Mouse (Mus musculus): ENCODE measurements around the gene Uba6. TPM values are rescaled to one million over a fixed set of nuclear protein-coding genes. Genes with fewer than 3 reads are reported as not detected.

The Uba6 gene
- polyA plus RNA-seq, 1 experiment from 2014 or later, result 22.9 TPM

GRCm38 (mm10) chr5:86094754-86095153 lies 77.8 kb downstream of the Uba6 start:
- WGBS, result 86% methylated on average over 9 of the region's 9 CpGs
- Histone ChIP-seq H3K4me3 (ENCODE audit: low read depth, low read length) (no peak overlapping the region), H3K4me2 (replicated peaks; ENCODE audit: low read depth, low read length) (no peak overlapping the region), H3K27me3 (ENCODE audit: control insufficient read depth, insufficient read depth, low read length) (no peaks in the 10 kb centered on the region), H3K9me3 (ENCODE audit: control insufficient read depth, low read length) (no peaks in the 10 kb centered on the region), H3K27ac (ENCODE audit: low read depth, low read length) (no peak overlapping the region), H3K36me3 (ENCODE audit: control insufficient read depth, insufficient read depth, low read length) (no peaks in the 10 kb centered on the region), H3K4me1 (replicated peaks; ENCODE audit: control insufficient read depth, insufficient read depth, low read length) (no peaks in the 10 kb centered on the region), H3K9ac (ENCODE audit: low read depth, low read length) (no peak overlapping the region)
- DNase-seq (ENCODE audit: low spot score) (no peak), ATAC-seq (ENCODE audit: low FRiP score) (no peak)

GRCm38 (mm10) chr5:86086751-86087150 lies 85.9 kb downstream of the Uba6 start:
- Histone ChIP-seq H3K27ac (ENCODE audit: low read depth, low read length) (no peak overlapping the region), H3K36me3 (ENCODE audit: control insufficient read depth, insufficient read depth, low read length) (no peaks in the 10 kb centered on the region), H3K4me2 (replicated peaks; ENCODE audit: low read depth, low read length) (no peak overlapping the region), H3K9ac (ENCODE audit: low read depth, low read length) (no peak overlapping the region), H3K9me3 (ENCODE audit: control insufficient read depth, low read length) (no peaks in the 10 kb centered on the region), H3K27me3 (ENCODE audit: control insufficient read depth, insufficient read depth, low read length) (no peaks in the 10 kb centered on the region), H3K4me1 (replicated peaks; ENCODE audit: control insufficient read depth, insufficient read depth, low read length) (no peaks in the 10 kb centered on the region), H3K4me3 (ENCODE audit: low read depth, low read length) (no peak overlapping the region)
- no peak for ATAC-seq (ENCODE audit: low FRiP score)
- no peak for DNase-seq (ENCODE audit: low spot score)
- 86% methylated on average over 6 of the region's 6 CpGs for WGBS

- no peak overlapping the region for H3K27ac ChIP-seq (ENCODE audit: low read depth, low read length)
- H3K27me3 ChIP-seq (ENCODE audit: control insufficient read depth, insufficient read depth, low read length), result no peaks in the 10 kb centered on the region
- H3K9ac ChIP-seq (ENCODE audit: low read depth, low read length), result no peak overlapping the region
- no peak for ATAC-seq (ENCODE audit: low FRiP score)
- no peaks in the 10 kb centered on the region for H3K4me1 ChIP-seq (replicated peaks; ENCODE audit: control insufficient read depth, insufficient read depth, low read length)
- WGBS, result 83% methylated on average over 7 of the region's 7 CpGs
- H3K36me3 ChIP-seq (ENCODE audit: control insufficient read depth, insufficient read depth, low read length), result no peaks in the 10 kb centered on the region
- H3K4me3 ChIP-seq (ENCODE audit: low read depth, low read length), result no peak overlapping the region
- no peak for DNase-seq (ENCODE audit: low spot score)
- H3K9me3 ChIP-seq (ENCODE audit: control insufficient read depth, low read length), result no peaks in the 10 kb centered on the region
- no peak overlapping the region for H3K4me2 ChIP-seq (replicated peaks; ENCODE audit: low read depth, low read length)
Observed at GRCm38 (mm10) chr5:86084979-86085378, 87.6 kb downstream of the Uba6 start.

GRCm38 (mm10) chr5:86083987-86084386 lies 88.6 kb downstream of the Uba6 start:
- Histone ChIP-seq H3K4me2 (replicated peaks; ENCODE audit: low read depth, low read length) (no peak overlapping the region), H3K27me3 (ENCODE audit: control insufficient read depth, insufficient read depth, low read length) (no peaks in the 10 kb centered on the region), H3K4me1 (replicated peaks; ENCODE audit: control insufficient read depth, insufficient read depth, low read length) (no peaks in the 10 kb centered on the region), H3K4me3 (ENCODE audit: low read depth, low read length) (no peak overlapping the region), H3K36me3 (ENCODE audit: control insufficient read depth, insufficient read depth, low read length) (no peaks in the 10 kb centered on the region), H3K9ac (ENCODE audit: low read depth, low read length) (no peak overlapping the region), H3K9me3 (ENCODE audit: control insufficient read depth, low read length) (no peaks in the 10 kb centered on the region), H3K27ac (ENCODE audit: low read depth, low read length) (no peak overlapping the region)
- no peak for ATAC-seq (ENCODE audit: low FRiP score)
- 89% methylated on average over 6 of the region's 6 CpGs for WGBS
- no peak for DNase-seq (ENCODE audit: low spot score)

GRCm38 (mm10) chr5:86078720-86079334 lies 93.8 kb downstream of the Uba6 start:
- Histone ChIP-seq H3K4me2 (replicated peaks; ENCODE audit: low read depth, low read length) (no peak overlapping the region), H3K27me3 (ENCODE audit: control insufficient read depth, insufficient read depth, low read length) (no peaks in the 10 kb centered on the region), H3K4me1 (replicated peaks; ENCODE audit: control insufficient read depth, insufficient read depth, low read length) (no peaks in the 10 kb centered on the region), H3K4me3 (ENCODE audit: low read depth, low read length) (no peak overlapping the region), H3K9ac (ENCODE audit: low read depth, low read length) (no peak overlapping the region), H3K36me3 (ENCODE audit: control insufficient read depth, insufficient read depth, low read length) (no peaks in the 10 kb centered on the region), H3K27ac (ENCODE audit: low read depth, low read length) (no peak overlapping the region), H3K9me3 (ENCODE audit: control insufficient read depth, low read length) (no peaks in the 10 kb centered on the region)
- DNase-seq (ENCODE audit: low spot score) (no peak), ATAC-seq (ENCODE audit: low FRiP score) (no peak)
- WGBS, result 82% methylated on average over 3 of the region's 3 CpGs

- H3K4me3 ChIP-seq (ENCODE audit: low read depth, low read length), result no peak overlapping the region
- 90% methylated on average over 4 of the region's 4 CpGs for WGBS
- ATAC-seq (ENCODE audit: low FRiP score) (no peak), DNase-seq (ENCODE audit: low spot score) (no peak)
- no peaks in the 10 kb centered on the region for H3K9me3 ChIP-seq (ENCODE audit: control insufficient read depth, low read length)
- H3K4me2 ChIP-seq (replicated peaks; ENCODE audit: low read depth, low read length), result no peak overlapping the region
- H3K27ac ChIP-seq (ENCODE audit: low read depth, low read length), result no peak overlapping the region
- no peak overlapping the region for H3K9ac ChIP-seq (ENCODE audit: low read depth, low read length)
- H3K27me3 ChIP-seq (ENCODE audit: control insufficient read depth, insufficient read depth, low read length), result no peaks in the 10 kb centered on the region
- H3K4me1 ChIP-seq (replicated peaks; ENCODE audit: control insufficient read depth, insufficient read depth, low read length), result no peaks in the 10 kb centered on the region
- H3K36me3 ChIP-seq (ENCODE audit: control insufficient read depth, insufficient read depth, low read length), result no peaks in the 10 kb centered on the region
Observed at GRCm38 (mm10) chr5:86072756-86073386, 99.7 kb downstream of the Uba6 start.

- no peak within 1 kb of the TSS for H3K4me2 ChIP-seq (replicated peaks; ENCODE audit: low read depth, low read length)
- H3K36me3 ChIP-seq (ENCODE audit: control insufficient read depth, insufficient read depth, low read length), result no peaks in the 10 kb centered on the region
- no peaks in the 10 kb centered on the region for H3K9me3 ChIP-seq (ENCODE audit: control insufficient read depth, low read length)
- no peak for ATAC-seq (ENCODE audit: low FRiP score)
- no peak within 1 kb of the TSS for H3K4me3 ChIP-seq (ENCODE audit: low read depth, low read length)
- no peak within 1 kb of the TSS for H3K27ac ChIP-seq (ENCODE audit: low read depth, low read length)
- DNase-seq (ENCODE audit: low spot score), result no peak
- 75% methylated on average over 7 of the region's 7 CpGs for WGBS
- no peaks in the 10 kb centered on the region for H3K4me1 ChIP-seq (replicated peaks; ENCODE audit: control insufficient read depth, insufficient read depth, low read length)
- no peak within 1 kb of the TSS for H3K9ac ChIP-seq (ENCODE audit: low read depth, low read length)
- H3K27me3 ChIP-seq (ENCODE audit: control insufficient read depth, insufficient read depth, low read length), result no peaks in the 10 kb centered on the region
Observed at GRCm38 (mm10) chr5:86071538-86071937, 101.1 kb downstream of the Uba6 start, which contains the start of gene Stap1. Gene Stap1, plus strand, starts transcription at chr5:86071746.

- Histone ChIP-seq H3K4me1 (replicated peaks; ENCODE audit: control insufficient read depth, insufficient read depth, low read length) (no peaks in the 10 kb centered on the region), H3K4me2 (replicated peaks; ENCODE audit: low read depth, low read length) (no peak overlapping the region), H3K9me3 (ENCODE audit: control insufficient read depth, low read length) (no peaks in the 10 kb centered on the region), H3K27ac (ENCODE audit: low read depth, low read length) (no peak overlapping the region), H3K9ac (ENCODE audit: low read depth, low read length) (no peak overlapping the region), H3K36me3 (ENCODE audit: control insufficient read depth, insufficient read depth, low read length) (no peaks in the 10 kb centered on the region), H3K27me3 (ENCODE audit: control insufficient read depth, insufficient read depth, low read length) (no peaks in the 10 kb centered on the region), H3K4me3 (ENCODE audit: low read depth, low read length) (no peak overlapping the region)
- ATAC-seq (ENCODE audit: low FRiP score) (no peak), DNase-seq (ENCODE audit: low spot score) (no peak)
- 85% methylated on average over 6 of the region's 6 CpGs for WGBS
Observed at GRCm38 (mm10) chr5:86069121-86069520, 103.5 kb downstream of the Uba6 start.

GRCm38 (mm10) chr5:86068451-86068850 lies 104.2 kb downstream of the Uba6 start:
- no peak overlapping the region for H3K9ac ChIP-seq (ENCODE audit: low read depth, low read length)
- DNase-seq (ENCODE audit: low spot score) (no peak), ATAC-seq (ENCODE audit: low FRiP score) (no peak)
- 87% methylated on average over 3 of the region's 3 CpGs for WGBS
- no peak overlapping the region for H3K4me2 ChIP-seq (replicated peaks; ENCODE audit: low read depth, low read length)
- no peaks in the 10 kb centered on the region for H3K9me3 ChIP-seq (ENCODE audit: control insufficient read depth, low read length)
- no peaks in the 10 kb centered on the region for H3K4me1 ChIP-seq (replicated peaks; ENCODE audit: control insufficient read depth, insufficient read depth, low read length)
- no peak overlapping the region for H3K27ac ChIP-seq (ENCODE audit: low read depth, low read length)
- H3K27me3 ChIP-seq (ENCODE audit: control insufficient read depth, insufficient read depth, low read length), result no peaks in the 10 kb centered on the region
- H3K4me3 ChIP-seq (ENCODE audit: low read depth, low read length), result no peak overlapping the region
- no peaks in the 10 kb centered on the region for H3K36me3 ChIP-seq (ENCODE audit: control insufficient read depth, insufficient read depth, low read length)
